Mouse (Mus musculus): Measurements from ENCODE around the gene Scube3. TPM values are rescaled to one million over a fixed set of nuclear protein-coding genes. Genes with fewer than 3 reads are reported as not detected.

Gene Scube3
- total and polyA plus RNA-seq, 3 experiments, result 0.99 to 1.6 (median 1.0) TPM

DNA sequence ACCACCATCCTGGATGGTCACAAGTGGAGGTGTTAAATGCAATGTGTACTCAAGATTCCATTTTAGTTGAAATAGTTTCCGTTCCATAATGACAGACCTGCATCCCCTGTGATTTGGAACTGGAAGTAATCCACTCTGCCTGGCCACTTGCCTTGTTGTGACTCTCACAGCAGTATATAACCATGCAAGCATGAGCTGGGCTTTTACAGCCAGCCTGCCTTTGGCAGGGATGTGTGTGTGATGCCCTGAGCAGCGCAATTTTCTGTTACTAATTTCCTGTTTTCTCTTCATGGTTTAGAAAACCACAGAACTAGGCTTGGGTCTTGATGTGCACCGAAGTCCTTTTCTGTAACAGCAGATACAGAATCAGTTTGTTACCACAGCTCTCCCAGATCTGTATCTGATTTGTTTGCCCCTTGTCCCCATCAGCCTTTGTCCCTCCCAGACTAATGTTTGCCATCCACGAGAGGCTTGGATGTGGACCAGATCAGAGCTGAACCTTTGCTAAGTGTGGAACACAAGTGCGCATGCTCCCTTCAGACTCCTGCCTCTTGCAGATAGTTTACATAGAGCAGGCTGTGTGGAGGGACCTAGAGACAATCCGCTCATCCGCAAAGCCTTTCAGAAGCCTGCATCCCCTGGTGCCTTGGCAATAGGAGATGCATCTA lies 43.2 kb downstream of the Scube3 start:
- Histone ChIP-seq H3K9ac (ENCODE audit: low read depth, low read length) (no peak overlapping the region), H3K27ac (no peak overlapping the region), H3K27me3 (ENCODE audit: control insufficient read depth, insufficient read depth, low read length) (no peaks in the 10 kb centered on the region), H3K4me1 (ENCODE audit: control insufficient read depth, insufficient read depth, low read length) (peaks cover 3% of the 10 kb centered on the region), H3K4me3 (no peak overlapping the region), H3K79me2 (replicated peaks; ENCODE audit: control insufficient read depth, insufficient read depth, low read length) (no peaks in the 10 kb centered on the region), H3K36me3 (ENCODE audit: control insufficient read depth, insufficient read depth, low read length) (no peaks in the 10 kb centered on the region)
- intact Hi-C loops (cut with DNase I), result no loop called here
- TF ChIP-seq CTCF (IDR thresholded peaks at IDR 0.05) (no peak), EP300 (IDR thresholded peaks at IDR 0.05; ENCODE audit: insufficient read depth, low read depth, low read length) (no peak), POLR2A (IDR thresholded peaks at IDR 0.05; ENCODE audit: insufficient read depth, low read depth, low read length) (no peak)
- DNase-seq, result no peak
- 72% methylated on average over 7 of the region's 7 CpGs for WGBS

DNA sequence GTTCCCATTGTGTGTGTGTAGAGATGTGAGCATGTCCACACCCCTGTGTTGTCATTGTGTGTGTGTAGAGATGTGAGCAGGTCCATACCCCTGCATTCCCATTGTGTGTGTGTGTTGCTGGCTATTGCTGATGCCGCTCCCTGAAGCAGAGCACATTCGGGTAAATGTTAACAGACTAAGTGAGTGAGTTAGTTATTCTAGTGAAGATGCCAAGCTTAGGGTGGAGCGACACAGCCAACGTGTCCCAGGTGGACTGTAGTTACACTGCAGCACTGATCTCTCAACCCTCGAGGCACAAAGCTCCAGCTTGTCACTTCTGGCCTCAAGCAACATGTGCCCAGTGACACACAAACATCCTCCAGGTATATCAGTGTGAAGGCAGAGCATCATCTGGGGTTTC lies 46.4 kb downstream of the Scube3 start:
- Histone ChIP-seq H3K27me3 (ENCODE audit: control insufficient read depth, insufficient read depth, low read length) (no peaks in the 10 kb centered on the region), H3K9ac (ENCODE audit: low read depth, low read length) (no peak overlapping the region)
- WGBS, result 89% methylated on average over 5 of the region's 5 CpGs

DNA sequence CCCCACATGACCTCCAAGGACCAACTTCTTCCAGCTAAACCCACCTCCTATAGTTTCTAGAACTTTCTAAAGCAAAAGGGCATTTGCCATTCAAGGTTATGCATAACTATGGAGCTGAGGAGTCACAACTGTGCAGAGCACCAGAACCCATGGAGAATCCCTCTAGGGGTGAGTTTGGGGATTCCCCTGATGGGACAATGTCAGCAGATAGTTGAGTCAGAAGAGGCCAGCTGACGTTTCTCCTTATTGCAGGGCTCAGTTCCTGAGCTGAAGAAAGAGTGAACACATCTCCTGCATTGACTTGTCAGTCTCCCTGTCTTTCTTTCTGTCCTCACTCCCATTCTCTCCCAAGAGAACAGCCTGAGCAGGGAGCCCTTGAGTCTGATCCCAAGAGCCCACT lies 50.8 kb downstream of the Scube3 start:
- no peak overlapping the region for H3K27ac ChIP-seq
- H3K4me3 ChIP-seq, result no peak overlapping the region
- intact Hi-C loops (cut with DNase I), result no loop called here
- TF ChIP-seq CTCF (IDR thresholded peaks at IDR 0.05) (no peak), EP300 (IDR thresholded peaks at IDR 0.05; ENCODE audit: insufficient read depth, low read depth, low read length) (no peak), POLR2A (IDR thresholded peaks at IDR 0.05; ENCODE audit: insufficient read depth, low read depth, low read length) (no peak)
- no peak for DNase-seq
- no peaks in the 10 kb centered on the region for H3K79me2 ChIP-seq (replicated peaks; ENCODE audit: control insufficient read depth, insufficient read depth, low read length)
- WGBS, result 36% methylated on average over 1 of the region's 1 CpGs
- H3K9ac ChIP-seq (ENCODE audit: low read depth, low read length), result no peak overlapping the region
- no peaks in the 10 kb centered on the region for H3K36me3 ChIP-seq (ENCODE audit: control insufficient read depth, insufficient read depth, low read length)
- no peaks in the 10 kb centered on the region for H3K27me3 ChIP-seq (ENCODE audit: control insufficient read depth, insufficient read depth, low read length)
- H3K4me1 ChIP-seq (ENCODE audit: control insufficient read depth, insufficient read depth, low read length), result no peaks in the 10 kb centered on the region

More for the DNA sequence above, 46.4 kb downstream of the Scube3 start:
- no peaks in the 10 kb centered on the region for H3K79me2 ChIP-seq (replicated peaks; ENCODE audit: control insufficient read depth, insufficient read depth, low read length)
- TF ChIP-seq CTCF (IDR thresholded peaks at IDR 0.05) (no peak), POLR2A (IDR thresholded peaks at IDR 0.05; ENCODE audit: insufficient read depth, low read depth, low read length) (no peak), EP300 (IDR thresholded peaks at IDR 0.05; ENCODE audit: insufficient read depth, low read depth, low read length) (no peak)
- intact Hi-C loops (cut with DNase I), result no loop called here
- no peaks in the 10 kb centered on the region for H3K4me1 ChIP-seq (ENCODE audit: control insufficient read depth, insufficient read depth, low read length)
- H3K27ac ChIP-seq, result no peak overlapping the region
- H3K36me3 ChIP-seq (ENCODE audit: control insufficient read depth, insufficient read depth, low read length), result no peaks in the 10 kb centered on the region
- no peak for DNase-seq
- no peak overlapping the region for H3K4me3 ChIP-seq

DNA sequence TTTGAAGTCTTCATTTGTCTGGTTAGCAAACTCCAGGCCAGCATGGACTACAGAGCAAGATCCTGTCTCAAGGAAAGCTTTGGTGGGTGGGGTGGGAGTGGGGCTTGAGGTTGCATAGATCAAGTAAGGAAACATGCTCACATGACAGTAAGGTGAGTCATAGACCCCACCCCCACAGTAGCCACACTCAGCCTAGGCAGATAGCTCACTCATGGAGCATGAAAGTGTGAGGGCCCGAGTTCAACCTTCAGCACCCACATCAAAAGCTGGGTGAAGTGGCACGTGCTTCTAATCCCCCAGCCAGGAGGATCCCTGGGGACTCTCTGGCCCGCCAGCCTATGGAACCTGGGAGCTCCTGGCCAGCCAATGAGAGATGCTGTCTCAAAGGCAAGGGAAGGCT lies 51.6 kb downstream of the Scube3 start:
- no peak for DNase-seq
- no peaks in the 10 kb centered on the region for H3K36me3 ChIP-seq (ENCODE audit: control insufficient read depth, insufficient read depth, low read length)
- WGBS, result 75% methylated on average over 3 of the region's 3 CpGs

DNA sequence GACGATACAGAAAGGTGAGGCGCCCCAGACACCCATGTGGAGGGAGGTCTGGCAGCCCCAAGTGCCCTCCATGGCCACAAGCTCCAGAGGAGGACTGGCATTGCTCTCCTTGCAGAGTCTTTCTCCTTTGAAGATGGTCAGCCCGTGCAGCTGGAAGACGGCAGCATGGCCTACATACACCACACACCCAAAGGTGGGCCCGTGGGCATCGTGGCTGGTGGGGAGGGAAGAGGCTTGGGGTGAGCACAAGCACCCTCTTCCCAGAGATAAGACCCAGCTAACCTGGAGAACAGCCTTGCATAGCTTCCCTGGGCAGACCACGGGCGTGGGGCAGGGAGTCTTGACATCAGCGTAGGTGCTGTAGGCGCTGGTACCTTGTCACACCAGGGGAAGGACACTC lies 53.1 kb downstream of the Scube3 start:
- Histone ChIP-seq H3K27ac (no peak overlapping the region), H3K27me3 (ENCODE audit: control insufficient read depth, insufficient read depth, low read length) (no peaks in the 10 kb centered on the region), H3K4me1 (ENCODE audit: control insufficient read depth, insufficient read depth, low read length) (no peaks in the 10 kb centered on the region), H3K9ac (ENCODE audit: low read depth, low read length) (no peak overlapping the region), H3K79me2 (replicated peaks; ENCODE audit: control insufficient read depth, insufficient read depth, low read length) (no peaks in the 10 kb centered on the region), H3K36me3 (ENCODE audit: control insufficient read depth, insufficient read depth, low read length) (no peaks in the 10 kb centered on the region), H3K4me3 (no peak overlapping the region)
- WGBS, result 95% methylated on average over 10 of the region's 10 CpGs
- no peak for DNase-seq
- TF ChIP-seq POLR2A (IDR thresholded peaks at IDR 0.05; ENCODE audit: insufficient read depth, low read depth, low read length) (no peak), CTCF (IDR thresholded peaks at IDR 0.05) (no peak), EP300 (IDR thresholded peaks at IDR 0.05; ENCODE audit: insufficient read depth, low read depth, low read length) (no peak)
- intact Hi-C loops (cut with DNase I), result no loop called here

More for the DNA sequence above, 51.6 kb downstream of the Scube3 start:
- no peak overlapping the region for H3K4me3 ChIP-seq
- no peaks in the 10 kb centered on the region for H3K27me3 ChIP-seq (ENCODE audit: control insufficient read depth, insufficient read depth, low read length)
- H3K9ac ChIP-seq (ENCODE audit: low read depth, low read length), result no peak overlapping the region
- H3K79me2 ChIP-seq (replicated peaks; ENCODE audit: control insufficient read depth, insufficient read depth, low read length), result no peaks in the 10 kb centered on the region
- TF ChIP-seq EP300 (IDR thresholded peaks at IDR 0.05; ENCODE audit: insufficient read depth, low read depth, low read length) (no peak), POLR2A (IDR thresholded peaks at IDR 0.05; ENCODE audit: insufficient read depth, low read depth, low read length) (no peak), CTCF (IDR thresholded peaks at IDR 0.05) (no peak)
- intact Hi-C loops (cut with DNase I), result no loop called here
- H3K4me1 ChIP-seq (ENCODE audit: control insufficient read depth, insufficient read depth, low read length), result no peaks in the 10 kb centered on the region
- H3K27ac ChIP-seq, result no peak overlapping the region

DNA sequence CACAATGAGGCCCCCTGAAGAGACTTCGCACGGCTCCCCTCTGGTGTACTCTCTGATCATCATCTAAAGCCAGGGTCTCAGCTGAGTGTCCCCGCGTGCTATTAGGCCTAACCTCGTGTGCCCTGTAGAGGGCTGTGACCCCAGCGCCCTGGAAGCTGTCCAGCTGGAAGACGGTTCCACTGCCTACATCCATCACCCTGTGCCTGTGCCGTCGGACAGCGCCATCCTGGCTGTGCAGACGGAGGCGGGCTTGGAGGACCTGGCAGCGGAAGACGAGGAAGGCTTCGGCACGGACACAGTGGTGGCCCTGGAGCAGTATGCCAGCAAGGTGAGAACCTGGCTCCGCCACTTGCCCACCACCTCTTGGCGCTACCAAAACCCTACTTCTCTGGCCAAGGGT lies 55.7 kb downstream of the Scube3 start:
- Histone ChIP-seq H3K4me3 (no peak overlapping the region), H3K4me1 (ENCODE audit: control insufficient read depth, insufficient read depth, low read length) (no peaks in the 10 kb centered on the region), H3K27ac (no peak overlapping the region), H3K79me2 (replicated peaks; ENCODE audit: control insufficient read depth, insufficient read depth, low read length) (no peaks in the 10 kb centered on the region), H3K9ac (ENCODE audit: low read depth, low read length) (no peak overlapping the region), H3K27me3 (ENCODE audit: control insufficient read depth, insufficient read depth, low read length) (no peaks in the 10 kb centered on the region), H3K36me3 (ENCODE audit: control insufficient read depth, insufficient read depth, low read length) (no peaks in the 10 kb centered on the region)
- WGBS, result 83% methylated on average over 18 of the region's 18 CpGs
- no peak for DNase-seq
- intact Hi-C loops (cut with DNase I), result no loop called here
- no peak for TF ChIP-seq EP300 (IDR thresholded peaks at IDR 0.05; ENCODE audit: insufficient read depth, low read depth, low read length)
- no peak for TF ChIP-seq CTCF (IDR thresholded peaks at IDR 0.05)
- no peak for TF ChIP-seq POLR2A (IDR thresholded peaks at IDR 0.05; ENCODE audit: insufficient read depth, low read depth, low read length)

Data from heart, adult 2 months (tissue).